Mouse (Mus musculus) erythroblast, adult 5-6 weeks (primary cell): ENCODE measurements around the gene Elmod2. TPM values are rescaled to one million over a fixed set of nuclear protein-coding genes. Genes with fewer than 3 reads are reported as not detected.
A peak's percentile ranks its signal among the peaks of the same experiment; 100 is the strongest.

Experiments
- ATAC-seq: replicated peaks from 2 replicates; pipeline ENCODE4 v1.8.0; 2016; ENCODE audit warnings: moderate number of reproducible peaks, mild to moderate bottlenecking, moderate TSS enrichment, inconsistent platforms; ENCODE audit not compliant: poor library complexity, low FRiP score, severe bottlenecking
- total RNA-seq, 2 experiments: library from RNA; stranded (forward) in 1 of 2; stranded (reverse) in 1 of 2; fragments of 150-400 nt in 1 of 2; fragments of 200-764, 138-1000 nt in 1 of 2; gene quantifications; 2 replicates each; pipeline versions ENCODE4 v1.2.3 to v1.2.4; 2015 to 2017; ENCODE audit warnings: low replicate concordance in 2 of 2

The Elmod2 gene
- total RNA-seq, 2 experiments from 2014 or later: 5.8 to 8.8 TPM

DNA sequence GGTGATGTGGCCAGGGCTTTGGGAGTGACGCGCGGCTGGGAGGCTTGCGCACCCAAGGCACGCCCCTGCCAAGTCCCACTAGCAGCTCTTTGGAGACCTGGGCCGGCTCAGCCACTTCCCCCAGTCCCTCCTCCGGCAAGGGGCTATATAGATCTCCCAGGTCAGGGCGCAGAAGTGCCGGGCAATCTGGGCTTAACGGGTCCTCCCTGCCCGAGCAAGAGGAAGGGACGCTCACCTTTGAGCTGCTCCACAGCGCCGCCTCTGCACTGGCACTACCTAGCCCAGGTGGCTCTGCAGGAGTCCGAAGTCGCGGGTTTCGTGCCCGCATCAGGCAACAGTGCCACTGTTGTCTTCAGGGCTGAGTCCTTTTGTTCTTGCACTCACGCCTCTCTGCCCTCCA lies 42.1 kb downstream of the Elmod2 start, which contains the start of gene Ucp1:
TSS of gene Ucp1 (plus strand) at position 177 of the 400 bp plus-strand sequence.
- ATAC-seq: no peak

DNA sequence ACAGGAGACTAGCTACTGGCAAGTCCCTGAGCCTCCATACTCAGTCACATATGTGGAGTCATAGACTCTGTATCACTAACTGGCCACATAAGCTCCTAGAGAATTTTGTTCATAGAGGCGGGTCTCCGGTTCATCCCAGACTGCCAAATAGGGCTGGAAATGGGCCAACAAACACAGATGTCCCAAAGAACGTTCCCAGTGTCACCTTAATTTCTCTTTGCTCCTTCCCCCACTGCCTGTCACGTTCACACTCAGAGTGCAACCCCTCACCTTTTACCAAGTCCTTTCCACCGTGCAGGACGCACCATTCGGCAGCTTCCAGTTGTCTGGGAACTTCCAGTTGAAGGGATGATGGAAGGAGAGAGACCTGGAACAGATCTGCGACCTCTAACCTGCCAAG lies 46.9 kb downstream of the Elmod2 start:
- ATAC-seq: no peak

DNA sequence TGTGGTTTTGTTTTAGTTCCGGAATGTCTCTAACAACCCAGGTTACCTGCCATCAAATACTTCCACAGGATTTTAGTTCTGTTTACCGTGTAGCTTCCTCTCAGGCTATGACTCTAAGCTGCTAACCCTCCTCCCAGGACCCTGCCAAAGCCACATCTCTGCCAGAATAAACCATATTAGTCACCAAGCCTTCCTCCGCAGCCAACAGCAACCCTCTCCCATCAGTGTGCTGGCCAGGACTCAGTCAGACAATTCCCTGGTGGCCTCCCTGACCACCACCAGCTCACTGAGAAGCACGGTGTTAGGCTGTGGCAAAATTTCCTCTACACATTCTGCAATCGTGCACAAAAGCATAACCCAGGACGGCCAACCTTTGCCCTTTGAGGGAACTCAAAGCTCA lies 53.9 kb downstream of the Elmod2 start:
- no peak for ATAC-seq

DNA sequence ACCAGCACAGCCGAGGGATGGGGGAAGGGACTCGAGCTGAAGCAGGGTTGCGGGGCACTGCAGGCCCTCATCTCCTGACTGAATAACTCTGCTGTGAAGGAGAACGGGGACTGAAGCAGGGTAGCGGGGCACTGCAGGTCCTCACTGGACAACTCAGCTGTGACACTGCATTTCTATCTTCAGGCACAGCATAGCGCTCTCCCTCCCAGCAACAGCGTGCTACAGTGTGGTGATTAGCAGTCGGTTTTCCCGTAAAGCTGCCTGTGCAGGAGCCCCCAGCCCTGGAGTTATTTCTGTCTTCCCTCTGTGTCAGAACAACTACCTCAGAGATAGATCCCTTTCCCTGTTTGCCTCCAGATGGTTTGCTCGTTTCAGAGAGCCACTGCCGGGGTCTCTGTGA lies 57.8 kb downstream of the Elmod2 start:
- no peak for ATAC-seq

DNA sequence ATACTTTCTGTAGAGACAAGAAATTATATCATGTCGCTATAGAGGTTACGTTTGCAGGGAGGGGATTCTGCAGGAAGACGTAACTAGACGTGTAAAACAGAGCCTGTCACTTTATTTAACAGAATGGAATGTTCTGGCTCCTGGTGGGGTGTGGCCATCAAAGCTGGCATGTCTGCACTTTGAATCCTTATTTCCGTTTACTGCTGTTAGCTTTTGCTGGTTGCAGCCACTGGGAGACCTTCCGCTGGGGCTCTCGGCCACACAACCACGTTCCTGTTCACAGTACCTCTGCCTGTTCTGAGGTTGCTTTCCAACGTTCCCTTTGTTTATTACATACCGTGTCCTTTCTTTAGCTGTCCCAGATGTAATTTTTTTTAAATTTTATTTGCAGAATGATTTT lies 59.8 kb downstream of the Elmod2 start:
- ATAC-seq: no peak

DNA sequence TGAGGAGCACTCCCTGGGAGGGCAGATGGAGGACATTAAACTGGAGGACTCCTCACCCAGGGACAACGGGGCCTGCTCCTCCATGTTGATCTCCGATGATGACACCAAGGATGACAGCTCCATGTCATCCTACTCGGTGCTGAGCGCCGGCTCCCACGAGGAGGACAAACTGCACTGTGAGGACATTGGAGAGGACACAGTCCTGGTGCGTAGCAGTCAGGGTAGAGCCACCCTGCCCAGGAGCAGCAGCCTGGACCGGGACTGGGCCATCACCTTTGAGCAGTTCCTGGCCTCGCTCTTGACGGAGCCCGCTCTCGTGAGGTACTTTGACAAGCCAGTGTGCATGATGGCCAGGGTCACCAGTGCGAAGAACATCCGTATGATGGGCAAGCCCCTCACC lies 61.1 kb downstream of the Elmod2 start:
- 0 out of 2 replicates have a peak, but pooled peaks have one; percentile 36 for ATAC-seq

Other genes with a start within 250 kb of the Elmod2 start
- gene Tbc1d9, start 167.1 kb downstream of the Elmod2 start, total RNA-seq (2015; ENCODE audit: low replicate concordance): 2.5 and 2.7 TPM in 2 replicates
- 2.0 and 2.6 TPM in 2 replicates for gene Tbc1d9, start 167.1 kb downstream of the Elmod2 start, total RNA-seq (2017; ENCODE audit: low replicate concordance)
- not detected in 2 replicates for gene Gm10645, start 166.3 kb downstream of the Elmod2 start, total RNA-seq (2015; ENCODE audit: low replicate concordance)
- not detected in 2 replicates for gene Gm10645, start 166.3 kb downstream of the Elmod2 start, total RNA-seq (2017; ENCODE audit: low replicate concordance)
- not detected in 2 replicates for gene Ucp1, start 42.1 kb downstream of the Elmod2 start, total RNA-seq (2015; ENCODE audit: low replicate concordance)
- not detected in 2 replicates for gene Ucp1, start 42.1 kb downstream of the Elmod2 start, total RNA-seq (2017; ENCODE audit: low replicate concordance)
- not detected in 2 replicates for gene Mgat4d, start 16.0 kb upstream of the Elmod2 start, total RNA-seq (2015; ENCODE audit: low replicate concordance)
- not detected in 2 replicates for gene Mgat4d, start 16.0 kb upstream of the Elmod2 start, total RNA-seq (2017; ENCODE audit: low replicate concordance)
- gene Clgn, start 57.4 kb upstream of the Elmod2 start, total RNA-seq (2015; ENCODE audit: low replicate concordance): 0.63 and 0.77 TPM in 2 replicates
- gene Clgn, start 57.4 kb upstream of the Elmod2 start, total RNA-seq (2017; ENCODE audit: low replicate concordance): 1.3 and 4.3 TPM in 2 replicates
- 40.9 and 47.0 TPM in 2 replicates for gene Scoc, start 125.9 kb upstream of the Elmod2 start, total RNA-seq (2015; ENCODE audit: low replicate concordance)
- 52.7 and 55.6 TPM in 2 replicates for gene Scoc, start 125.9 kb upstream of the Elmod2 start, total RNA-seq (2017; ENCODE audit: low replicate concordance)
- gene Olfr370, start 203.3 kb upstream of the Elmod2 start, total RNA-seq (2015; ENCODE audit: low replicate concordance): not detected in 2 replicates
- not detected in 2 replicates for gene Olfr370, start 203.3 kb upstream of the Elmod2 start, total RNA-seq (2017; ENCODE audit: low replicate concordance)
- gene Ndufb7, start 234.2 kb upstream of the Elmod2 start, total RNA-seq (2015; ENCODE audit: low replicate concordance): 49.8 and 57.9 TPM in 2 replicates
- gene Ndufb7, start 234.2 kb upstream of the Elmod2 start, total RNA-seq (2017; ENCODE audit: low replicate concordance): 59.0 and 89.2 TPM in 2 replicates